Mouse (Mus musculus) midbrain, embryonic 11.5 days (tissue): ENCODE measurements around the gene Slc39a5. TPM values are rescaled to one million over a fixed set of nuclear protein-coding genes. Genes with fewer than 3 reads are reported as not detected.

ENCODE experiments used
- ATAC-seq: fragments of 200-750 bp; cut with Nextera tagmentation; 2 replicates; pipeline ENCODE4 v1.8.0; 2017; ENCODE audit warnings: moderate TSS enrichment, moderate library complexity; ENCODE audit not compliant: low FRiP score
- DNase-seq: peaks from one replicate; pipeline ENCODE4 v3.0.0; 2015; ENCODE audit warnings: low spot score; ENCODE audit errors: missing footprints
- H3K27ac ChIP-seq: fragments of 300-500 bp; sonication (generic); 2 replicates; pipeline ENCODE4 v1.5.1; 2014; ENCODE audit warnings: low read depth, low read length
- H3K27me3 ChIP-seq: fragments of 300-500 bp; sonication (generic); 2 replicates; pipeline ENCODE4 v1.6.1; 2014; ENCODE audit warnings: mild to moderate bottlenecking, low read length, moderate library complexity, mixed read lengths; ENCODE audit not compliant: control insufficient read depth, insufficient read depth
- H3K36me3 ChIP-seq: fragments of 300-500 bp; sonication (generic); 2 replicates; pipeline ENCODE4 v1.6.1; 2014; ENCODE audit warnings: mild to moderate bottlenecking, low read length, moderate library complexity, mixed read lengths; ENCODE audit not compliant: control insufficient read depth, insufficient read depth
- H3K4me1 ChIP-seq: fragments of 300-500 bp; sonication (generic); 2 replicates; pipeline ENCODE4 v1.6.1; 2014; ENCODE audit warnings: low read length; ENCODE audit not compliant: control insufficient read depth, insufficient read depth
- H3K4me2 ChIP-seq: fragments of 300-500 bp; sonication (generic); 2 replicates; pipeline ENCODE4 v1.6.1; 2014; ENCODE audit warnings: mild to moderate bottlenecking, moderate library complexity
- H3K4me3 ChIP-seq: fragments of 300-500 bp; sonication (generic); 2 replicates; pipeline ENCODE4 v1.5.1; 2014; ENCODE audit warnings: low read depth, low read length
- H3K9ac ChIP-seq: fragments of 300-500 bp; sonication (generic); 2 replicates; pipeline ENCODE4 v1.6.1; 2014; ENCODE audit warnings: low read length
- H3K9me3 ChIP-seq: fragments of 300-500 bp; sonication (generic); 2 replicates; pipeline ENCODE4 v1.6.1; 2016; ENCODE audit warnings: low read length; ENCODE audit not compliant: control insufficient read depth
- WGBS: fragments of 180-500 bp; shearing (Covaris S2); extraction: QIAGEN DNeasy Blood & Tissue Kit; methylation state at CpG from one replicate; pipeline ENCODE4 v1.1.7; 2014; 5-methylcytosine and 5-hydroxymethylcytosine counted together
- polyA plus RNA-seq: library from polyadenylated mRNA; unstranded; fragments of >200 nt; fragmentation: Nextera tagmentation; extraction: Ambion mirVana; gene quantifications from 2 replicates; pipeline ENCODE4 v1.2.1, GENCODE M21; 2014

Slc39a5 gene
- polyA plus RNA-seq, 1 experiment from 2014 or later: not detected

- Histone ChIP-seq H3K4me2 (no peak overlapping the region), H3K27me3 (no peaks in the 10 kb centered on the region), H3K27ac (no peak overlapping the region), H3K4me3 (no peak overlapping the region), H3K4me1 (no peaks in the 10 kb centered on the region), H3K36me3 (peaks cover 64% of the 10 kb centered on the region), H3K9me3 (no peaks in the 10 kb centered on the region), H3K9ac (no peak overlapping the region)
- 89% methylated on average over 7 of the region's 7 CpGs for WGBS
- ATAC-seq (no peak), DNase-seq (no peak)
These were observed 15.1 kb downstream of the Slc39a5 start for GRCm38 (mm10) chr10:128385902-128386301.

DNA sequence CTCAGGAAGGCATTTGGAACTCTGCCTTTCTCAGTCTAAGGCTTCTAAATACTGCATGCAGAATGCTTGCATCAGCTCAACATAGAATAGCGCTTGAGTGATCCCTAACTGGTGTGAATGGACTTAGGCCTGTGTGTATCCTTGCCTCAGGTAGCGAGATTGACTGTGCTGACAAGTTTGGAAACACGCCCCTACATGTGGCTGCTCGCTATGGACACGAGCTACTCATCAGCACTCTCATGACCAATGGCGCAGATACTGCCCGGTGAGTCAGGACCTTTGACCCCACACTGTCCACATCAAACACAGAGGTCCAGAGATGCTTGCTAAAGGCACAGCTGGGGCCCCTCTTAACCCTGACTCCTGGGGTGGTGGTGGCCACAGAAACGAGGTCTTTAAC is 18.5 kb downstream of the Slc39a5 start:
- WGBS: 88% methylated on average over 8 of the region's 8 CpGs
- no peak for DNase-seq
- Histone ChIP-seq H3K4me2 (no peak overlapping the region), H3K36me3 (peaks cover 47% of the 10 kb centered on the region), H3K9ac (no peak overlapping the region), H3K4me1 (peaks cover 10% of the 10 kb centered on the region), H3K27me3 (no peaks in the 10 kb centered on the region), H3K27ac (no peak overlapping the region), H3K9me3 (no peaks in the 10 kb centered on the region), H3K4me3 (no peak overlapping the region)
- no peak for ATAC-seq

DNA sequence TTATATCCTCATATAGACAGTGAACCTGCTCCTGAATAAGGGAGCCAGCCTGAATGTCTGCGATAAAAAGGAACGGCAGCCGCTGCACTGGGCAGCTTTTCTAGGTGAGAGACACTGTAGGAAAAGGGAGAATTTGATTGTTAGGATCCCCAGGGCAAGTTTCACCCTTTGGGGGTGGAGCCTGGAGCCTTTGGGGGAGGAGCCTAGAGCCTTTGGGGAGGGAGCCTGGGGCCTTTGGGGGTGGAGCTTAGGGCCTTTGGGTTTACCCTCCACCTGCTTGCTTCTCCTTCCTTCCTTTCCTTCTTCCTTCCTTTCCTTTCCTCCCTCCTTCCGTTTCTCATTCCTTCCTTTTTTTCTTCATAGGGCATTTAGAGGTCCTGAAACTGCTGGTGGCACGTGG is 20.5 kb downstream of the Slc39a5 start:
- no peak for DNase-seq
- Histone ChIP-seq H3K27me3 (no peaks in the 10 kb centered on the region), H3K9ac (no peak overlapping the region), H3K4me2 (no peak overlapping the region), H3K36me3 (peaks cover 33% of the 10 kb centered on the region), H3K4me3 (no peak overlapping the region), H3K9me3 (no peaks in the 10 kb centered on the region), H3K27ac (no peak overlapping the region), H3K4me1 (peaks cover 13% of the 10 kb centered on the region)
- no peak for ATAC-seq
- 83% methylated on average over 5 of the region's 5 CpGs for WGBS

DNA sequence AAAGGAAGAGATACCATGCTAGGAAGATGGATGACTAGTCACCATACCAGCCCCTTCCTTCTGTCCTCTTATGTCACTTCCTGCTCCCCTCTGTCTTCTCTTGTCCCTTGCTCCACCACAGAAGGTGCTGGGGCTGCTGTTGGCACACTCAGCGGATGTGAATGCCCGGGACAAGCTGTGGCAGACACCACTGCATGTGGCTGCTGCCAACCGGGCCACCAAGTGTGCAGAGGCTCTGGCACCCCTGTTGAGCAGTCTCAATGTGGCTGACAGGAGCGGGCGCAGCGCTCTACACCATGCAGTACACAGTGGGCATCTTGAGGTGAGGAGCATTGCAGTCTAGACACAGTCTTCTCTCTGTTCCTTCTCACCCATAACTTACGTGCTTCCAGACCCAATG is 21.8 kb downstream of the Slc39a5 start:
- no peak overlapping the region for H3K27ac ChIP-seq
- peaks cover 13% of the 10 kb centered on the region for H3K4me1 ChIP-seq
- H3K27me3 ChIP-seq: no peaks in the 10 kb centered on the region
- DNase-seq (no peak), ATAC-seq (no peak)
- 96% methylated on average over 7 of the region's 7 CpGs for WGBS
- peaks cover 33% of the 10 kb centered on the region for H3K36me3 ChIP-seq
- no peak overlapping the region for H3K4me2 ChIP-seq
- H3K4me3 ChIP-seq: no peak overlapping the region
- no peak overlapping the region for H3K9ac ChIP-seq
- H3K9me3 ChIP-seq: no peaks in the 10 kb centered on the region

GRCm38 (mm10) chr10:128378462-128378861 is 22.6 kb downstream of the Slc39a5 start:
- peaks cover 13% of the 10 kb centered on the region for H3K4me1 ChIP-seq
- H3K27me3 ChIP-seq: no peaks in the 10 kb centered on the region
- ATAC-seq (no peak), DNase-seq (no peak)
- H3K27ac ChIP-seq: no peak overlapping the region
- H3K9me3 ChIP-seq: no peaks in the 10 kb centered on the region
- H3K36me3 ChIP-seq: peaks cover 26% of the 10 kb centered on the region
- H3K4me2 ChIP-seq: peak overlapping the region; percentile 72
- peak overlapping the region; percentile 98 for H3K9ac ChIP-seq
- WGBS: 74% methylated on average over 3 of the region's 3 CpGs
- peak overlapping the region; percentile 99; the same call in 1 of the 2 replicates for H3K4me3 ChIP-seq

GRCm38 (mm10) chr10:128377940-128378448 is 23.0 kb downstream of the Slc39a5 start:
- peaks cover 22% of the 10 kb centered on the region; the same call in 1 of the 2 replicates for H3K36me3 ChIP-seq
- peaks cover 13% of the 10 kb centered on the region for H3K4me1 ChIP-seq
- H3K27ac ChIP-seq: peak overlapping the region; percentile 89; the same call in 1 of the 2 replicates
- H3K4me2 ChIP-seq: peak overlapping the region; percentile 72
- H3K4me3 ChIP-seq: peak overlapping the region; percentile 99
- peak overlapping the region; percentile 98 for H3K9ac ChIP-seq
- H3K9me3 ChIP-seq: no peaks in the 10 kb centered on the region
- ATAC-seq: no peak
- WGBS: 55% methylated on average over 14 of the region's 14 CpGs
- no peaks in the 10 kb centered on the region for H3K27me3 ChIP-seq
- DNase-seq: no peak

GRCm38 (mm10) chr10:128377222-128377939 is 23.6 kb downstream of the Slc39a5 start:
- Histone ChIP-seq H3K9me3 (no peaks in the 10 kb centered on the region), H3K4me2 (peak overlapping the region; percentile 72), H3K4me3 (peak overlapping the region; percentile 99), H3K27ac (peak overlapping the region; percentile 89), H3K27me3 (no peaks in the 10 kb centered on the region), H3K4me1 (peaks cover 13% of the 10 kb centered on the region), H3K9ac (peak overlapping the region; percentile 98), H3K36me3 (peaks cover 15% of the 10 kb centered on the region; the same call in 1 of the 2 replicates)
- under 1% methylated on average over 43 of the region's 47 CpGs for WGBS
- DNase-seq: peak; percentile 97
- ATAC-seq: peak; percentile 81

GRCm38 (mm10) chr10:128376455-128377211 is 24.4 kb downstream of the Slc39a5 start, which contains the start of gene Ankrd52:
Gene Ankrd52 (plus strand): TSS chr10:128377115.
- peak; percentile 98 for DNase-seq
- WGBS: under 1% methylated on average over 52 of the region's 73 CpGs
- peak within 1 kb of the TSS; percentile 89 for H3K27ac ChIP-seq
- no peaks in the 10 kb centered on the region for H3K9me3 ChIP-seq
- H3K9ac ChIP-seq: peak within 1 kb of the TSS; percentile 98
- peaks cover 13% of the 10 kb centered on the region for H3K4me1 ChIP-seq
- H3K4me2 ChIP-seq: peak within 1 kb of the TSS; percentile 72
- peaks cover 9% of the 10 kb centered on the region; the same call in 1 of the 2 replicates for H3K36me3 ChIP-seq
- no peaks in the 10 kb centered on the region for H3K27me3 ChIP-seq
- ATAC-seq: peak; percentile 93
- peak within 1 kb of the TSS; percentile 99 for H3K4me3 ChIP-seq

DNA sequence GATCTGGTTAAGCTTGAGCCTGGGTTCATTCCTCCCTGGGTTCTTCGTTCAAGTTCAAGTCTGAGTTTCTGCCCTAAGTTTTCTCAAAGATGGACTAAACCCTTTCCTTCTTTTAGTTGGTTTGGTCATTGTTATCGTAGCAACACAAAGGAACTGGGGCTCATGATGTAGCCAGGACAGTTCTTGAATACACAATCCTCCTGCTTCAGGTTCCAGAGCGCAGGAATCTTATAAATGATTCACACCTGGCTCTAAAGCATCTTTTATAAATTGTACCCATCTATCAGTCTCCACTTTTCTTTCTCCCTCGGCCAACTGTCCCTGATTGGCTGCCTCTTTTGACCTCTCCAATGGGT is 25.0 kb downstream of the Slc39a5 start:
- Histone ChIP-seq H3K36me3 (0 out of 2 replicates have a peak, but pooled peaks cover 6% of the 10 kb centered on the region), H3K4me3 (peak overlapping the region; percentile 99), H3K4me2 (peak overlapping the region; percentile 72), H3K9me3 (no peaks in the 10 kb centered on the region), H3K27me3 (no peaks in the 10 kb centered on the region), H3K4me1 (peaks cover 13% of the 10 kb centered on the region), H3K9ac (peak overlapping the region; percentile 98), H3K27ac (peak overlapping the region; percentile 89)
- WGBS: 43% methylated on average over 4 of the region's 4 CpGs
- ATAC-seq (no peak), DNase-seq (peak; percentile 91)
